Comparison of ENCODE assay signal across 8 mouse cellular contexts in genomic region chr11:109441119-109441518, GRCm38 (mm10). TPM values are rescaled to one million over a fixed set of nuclear protein-coding genes. Genes with fewer than 3 reads are reported as not detected.
DNase-seq lines count a peak whose midpoint lies in the region; ATAC-seq and TF ChIP-seq lines count a peak whose summit lies in the region.
"Had no signal": no experiment of that assay in that cellular context is flagged by ENCODE, and none has a peak within 500 bp of the region (broad histone marks: within the 10 kb centered on the region; RNA-seq: fewer than 3 reads in every experiment).

No protein-coding gene starts in this region.

- no peak overlapping the region for H3K27ac ChIP-seq in kidney, adult 2 months (ENCODE audit: insufficient read depth, low read depth, low read length)
- H3K27ac ChIP-seq in ES-Bruce4 (ENCODE audit: insufficient read depth, low read length), result no peak overlapping the region
- H3K27ac ChIP-seq in kidney, postnatal 0 days, result no peak overlapping the region

- TF ChIP-seq EP300 in ES-Bruce4 (IDR thresholded peaks at IDR 0.05; ENCODE audit: insufficient read depth, low read depth, low read length), result no peak

- TF ChIP-seq POLR2A in kidney, adult 2 months (IDR thresholded peaks at IDR 0.05; ENCODE audit: low read depth, low read length), result no peak
- TF ChIP-seq POLR2A in ES-Bruce4 (IDR thresholded peaks at IDR 0.05; ENCODE audit: insufficient read depth, low read length), result no peak

- H3K4me3 ChIP-seq in kidney, adult 2 months (ENCODE audit: insufficient read depth, low read depth, low read length), result no peak overlapping the region
- H3K4me3 ChIP-seq in ES-Bruce4 (ENCODE audit: low read depth, low read length), result no peak overlapping the region
- no peak overlapping the region for H3K4me3 ChIP-seq in kidney, postnatal 0 days (replicated peaks; ENCODE audit: low read depth, low read length)

- no peaks in the 10 kb centered on the region for H3K4me1 ChIP-seq in kidney, adult 2 months (ENCODE audit: control insufficient read depth, insufficient read depth, low read length)
- no peaks in the 10 kb centered on the region for H3K4me1 ChIP-seq in ES-Bruce4 (ENCODE audit: control insufficient read depth, insufficient read depth, low read length)
- 0 out of 2 replicates have a peak, but pooled peaks cover 3% of the 10 kb centered on the region for H3K4me1 ChIP-seq in kidney, postnatal 0 days (replicated peaks; ENCODE audit: insufficient read depth, low read length)

- H3K9me3 ChIP-seq in ES-Bruce4 (replicated peaks; ENCODE audit: control insufficient read depth, insufficient read depth, low read length, poor library complexity, severe bottlenecking), result no peaks in the 10 kb centered on the region
- H3K9me3 ChIP-seq in kidney, postnatal 0 days (replicated peaks; ENCODE audit: low read length), result no peaks in the 10 kb centered on the region

- H3K9ac ChIP-seq in ES-Bruce4 (ENCODE audit: low read depth, poor library complexity, severe bottlenecking), result no peak overlapping the region
- no peak overlapping the region for H3K9ac ChIP-seq in kidney, postnatal 0 days (ENCODE audit: low read depth, low read length)

- 62% methylated on average over 3 of the region's 3 CpGs for WGBS in kidney, adult 2 months
- 67% methylated on average over 3 of the region's 3 CpGs for WGBS in kidney, postnatal 0 days

- TF ChIP-seq CTCF in kidney, adult 2 months (conservative IDR thresholded peaks at IDR 0.05; ENCODE audit: insufficient read depth, insufficient read length, low read depth, low read length), result peak; percentile 85
- TF ChIP-seq CTCF in ES-Bruce4 (IDR thresholded peaks at IDR 0.05; ENCODE audit: low read depth, low read length), result peak; percentile 85
- peak; percentile 80 for TF ChIP-seq CTCF in kidney, postnatal 0 days (IDR thresholded peaks at IDR 0.05; ENCODE audit: low read depth)

- peak; percentile 42 for DNase-seq in kidney, adult 2 months
- DNase-seq in kidney, adult 11 months, result no peak
- DNase-seq in adipocyte (ENCODE audit: low spot score), result peak; percentile 32
- DNase-seq in kidney, postnatal 0 days (ENCODE audit: low spot score), result peak; percentile 52
- DNase-seq in frontal cortex, postnatal 36 days (ENCODE audit: low spot score in 2 of 2), result no peak

- H3K4me2 ChIP-seq in kidney, postnatal 0 days (ENCODE audit: low read length), result no peak overlapping the region

- H3K36me3 ChIP-seq in kidney, adult 2 months (ENCODE audit: control insufficient read depth, insufficient read depth, low read length), result no peaks in the 10 kb centered on the region
- H3K36me3 ChIP-seq in ES-Bruce4 (ENCODE audit: control insufficient read depth, insufficient read depth, low read length, poor library complexity, severe bottlenecking), result no peaks in the 10 kb centered on the region
- no peaks in the 10 kb centered on the region for H3K36me3 ChIP-seq in kidney, postnatal 0 days (ENCODE audit: insufficient read depth, low read length)

- H3K27me3 ChIP-seq in kidney, adult 2 months (replicated peaks; ENCODE audit: control insufficient read depth, insufficient read depth, low read length), result no peaks in the 10 kb centered on the region
- no peaks in the 10 kb centered on the region for H3K27me3 ChIP-seq in ES-Bruce4 (ENCODE audit: control insufficient read depth, insufficient read depth, low read length, poor library complexity, severe bottlenecking)
- no peaks in the 10 kb centered on the region for H3K27me3 ChIP-seq in kidney, postnatal 0 days (ENCODE audit: insufficient read depth, low read length)

- no peak for ATAC-seq in kidney, postnatal 0 days (replicated peaks; ENCODE audit: low FRiP score, low read depth)
- ATAC-seq in neutrophil, adult 5-6 weeks (ENCODE audit: extremely low read depth, insufficient number of reproducible peaks, low FRiP score, poor library complexity, severe bottlenecking), result peak; percentile 61

RNA-seq across cellular contexts. Expression of gene Amz2, which starts 15.4 kb away (rescaled TPM):
- polyA plus RNA-seq in kidney, adult 2 months (2012; rRNA removed), result 42.5 and 47.2 TPM in 2 replicates
- 78.5 and 80.2 TPM in 2 replicates for polyA plus RNA-seq in ES-Bruce4 (2011; ENCODE audit: insufficient read depth, insufficient read length, low read depth, missing spikeins)
- 30.4 and 32.8 TPM in 2 replicates for polyA plus RNA-seq in kidney, postnatal 0 days (2015; fragmentation: Nextera tagmentation; extraction: Ambion mirVana)
- total RNA-seq in neutrophil, adult 5-6 weeks (2017), result 39.3 and 41.0 TPM in 2 replicates

RNA-seq across cellular contexts. Expression of gene 9930022D16Rik, which starts 27.4 kb away (rescaled TPM):
- polyA plus RNA-seq in kidney, adult 2 months (2012; rRNA removed), result not detected in 2 replicates
- not detected in 2 replicates for polyA plus RNA-seq in ES-Bruce4 (2011; ENCODE audit: insufficient read depth, insufficient read length, low read depth, missing spikeins)
- polyA plus RNA-seq in kidney, postnatal 0 days (2015; fragmentation: Nextera tagmentation; extraction: Ambion mirVana), result 0.04 TPM in 1 of 2 replicates, not detected in the other
- total RNA-seq in neutrophil, adult 5-6 weeks (2017), result 0.23 and 0.98 TPM in 2 replicates
- total RNA-seq: heart, postnatal 36 days had no signal

RNA-seq across cellular contexts. Expression of gene Arsg, which starts 32.1 kb away (rescaled TPM):
- polyA plus RNA-seq in kidney, adult 2 months (2012; rRNA removed), result 20.9 and 24.9 TPM in 2 replicates
- 5.7 and 5.8 TPM in 2 replicates for polyA plus RNA-seq in ES-Bruce4 (2011; ENCODE audit: insufficient read depth, insufficient read length, low read depth, missing spikeins)
- polyA plus RNA-seq in kidney, postnatal 0 days (2015; fragmentation: Nextera tagmentation; extraction: Ambion mirVana), result 9.1 and 9.9 TPM in 2 replicates
- total RNA-seq in neutrophil, adult 5-6 weeks (2017), result 21.5 and 24.6 TPM in 2 replicates

RNA-seq across cellular contexts. Expression of gene Slc16a6, which starts 32.3 kb away (rescaled TPM):
- polyA plus RNA-seq in kidney, adult 2 months (2012; rRNA removed), result 1.2 and 2.8 TPM in 2 replicates
- 12.7 and 14.7 TPM in 2 replicates for polyA plus RNA-seq in ES-Bruce4 (2011; ENCODE audit: insufficient read depth, insufficient read length, low read depth, missing spikeins)
- 5.3 and 7.8 TPM in 2 replicates for polyA plus RNA-seq in kidney, postnatal 0 days (2015; fragmentation: Nextera tagmentation; extraction: Ambion mirVana)
- total RNA-seq in neutrophil, adult 5-6 weeks (2017), result 45.0 and 49.8 TPM in 2 replicates

Comparison
In these comparisons a context has a peak if more than half of its experiments do, and no peak if none do; other contexts are left out.
1. DNase-seq: peak in kidney, adult 2 months (single experiment), adipocyte (single experiment) and kidney, postnatal 0 days (single experiment); none in kidney, adult 11 months (single experiment) and frontal cortex, postnatal 36 days (0 of 2).
2. Peak in every context shown above with its lines, with median percentiles within 50 percentile points of each other: CTCF ChIP-seq.